Mouse (Mus musculus) testis, adult 2 months (tissue): Measurements from ENCODE around the gene Pgpep1.
A peak's percentile ranks its signal among the peaks of the same experiment; 100 is the strongest.

ENCODE experiments used
- CTCF ChIP-seq: fragments of 200-500 bp; IDR thresholded peaks from 2 replicates; pipeline ENCODE4 v1.5.1; 2012; ENCODE audit warnings: low read depth, mild to moderate bottlenecking, inconsistent platforms, low read length, moderate library complexity; ENCODE audit not compliant: control insufficient read depth, insufficient read depth, insufficient replicate concordance
- POLR2A ChIP-seq: fragments of 200-500 bp; IDR thresholded peaks from 2 replicates; pipeline ENCODE4 v1.6.1; 2012; ENCODE audit warnings: low read depth, mild to moderate bottlenecking, inconsistent platforms, low read length, moderate library complexity; ENCODE audit not compliant: control insufficient read depth

DNA sequence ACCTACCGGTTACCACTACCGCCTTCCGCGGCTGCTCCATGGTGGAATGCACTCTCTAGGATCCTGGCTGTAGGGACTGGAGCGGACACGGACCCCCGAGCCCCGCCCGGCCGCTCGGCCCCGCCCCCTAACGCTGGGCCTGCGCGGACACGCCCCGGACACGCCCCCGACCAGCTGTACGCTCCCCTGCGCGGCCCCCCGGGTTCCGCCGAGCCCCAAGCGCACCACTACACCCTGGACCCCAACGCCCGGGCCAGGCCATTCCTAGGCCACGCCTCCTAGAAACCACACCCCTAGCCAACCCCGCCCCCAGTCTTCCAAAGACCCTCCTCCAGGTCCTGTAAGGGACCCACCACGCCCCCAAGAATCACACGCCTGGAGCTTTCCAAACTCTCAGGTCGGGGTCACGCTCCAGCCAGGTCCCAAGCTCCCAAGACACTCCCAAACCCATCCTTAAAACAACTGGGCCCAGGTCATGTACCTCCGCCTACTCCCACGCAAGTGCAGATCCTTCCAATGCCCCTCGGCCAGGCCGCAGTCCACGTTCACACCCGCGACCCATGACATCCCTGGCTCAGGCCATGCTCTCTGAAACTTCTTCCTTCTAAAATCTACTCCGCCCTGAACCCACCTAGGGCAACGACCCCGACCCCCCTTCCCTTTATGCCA is 450 bp downstream of the Pgpep1 start:
- TF ChIP-seq POLR2A (peak; percentile 2; the same call in 1 of the 2 replicates), CTCF (no peak)
